Mouse (Mus musculus): ENCODE measurements at regions not wholly inside any gene's neighbourhood (a gene's known extent, or its start where the extent isn't known, plus 50 kb on each side); places are given as distances from the start of the nearest gene placed in this dataset.

GRCm38 (mm10) chr7:135877091-135877874 lies 161.1 kb upstream of the Mki67 start:
- no peak for TF ChIP-seq MAZ (IDR thresholded peaks at IDR 0.05; ENCODE audit: low read depth, low read length)
- no peak for TF ChIP-seq NRF1 (IDR thresholded peaks at IDR 0.05; ENCODE audit: insufficient read depth, low read depth, low read length, poor library complexity, severe bottlenecking)
- no peak for TF ChIP-seq POLR2A (IDR thresholded peaks at IDR 0.05; ENCODE audit: control insufficient read depth in 1 of 2, insufficient read depth in 1 of 2, low read depth in 1 of 2, low read length in 2 of 2, poor library complexity in 1 of 2)
- no peak for TF ChIP-seq GABPA (IDR thresholded peaks at IDR 0.05; ENCODE audit: low read depth, low read length)
- TF ChIP-seq UBTF (IDR thresholded peaks at IDR 0.05; ENCODE audit: borderline replicate concordance, insufficient read depth, low read depth, low read length) = no peak
- no peak for TF ChIP-seq POLR2AphosphoS5 (IDR thresholded peaks at IDR 0.05; ENCODE audit: borderline replicate concordance, low read depth, low read length)
- TF ChIP-seq CTCF (IDR thresholded peaks at IDR 0.05 in 2 of 3, conservative IDR thresholded peaks at IDR 0.05 in 1 of 3; ENCODE audit: control insufficient read depth in 1 of 3, insufficient read depth in 1 of 3, low read depth in 2 of 3, low read length in 3 of 3, poor library complexity in 1 of 3, severe bottlenecking in 1 of 3) = no peak
- TF ChIP-seq RCOR1 (IDR thresholded peaks at IDR 0.05; ENCODE audit: low read depth, low read length) = no peak

Data from MEL (cell line).